Mouse (Mus musculus) small intestine, adult 10 weeks (tissue): ENCODE results near the gene Fam161b. TPM values are rescaled to one million over a fixed set of nuclear protein-coding genes. Genes with fewer than 3 reads are reported as not detected.

Experiments used
- polyA plus RNA-seq: library from polyadenylated mRNA; stranded (reverse); fragments of 350-450 nt; fragmentation: Illumina TruSeq; extraction: RNeasy Lipid Tissue Mini Kit (QIAGEN cat#74804); gene quantifications from one replicate; pipeline ENCODE4 v1.2.3, GENCODE M21; 2014; ENCODE audit warnings: low replicate concordance

Gene Fam161b
- 5.0 TPM for polyA plus RNA-seq

GRCm38 (mm10) chr12:84361555-84362489, at the start of gene Fam161b, which contains the start of gene Coq6:
TSS of gene Fam161b (minus strand) at chr12:84361833.
TSS of gene Coq6 (plus strand) at chr12:84361657.

GRCm38 (mm10) chr12:84408819-84409507, 47.3 kb upstream of the Fam161b start, which contains the start of the genes Entpd5 and Bbof1:
TSS of gene Entpd5 (minus strand) at chr12:84409029.
TSS of gene Bbof1 (plus strand) at chr12:84409071.

GRCm38 (mm10) chr12:84316721-84317621, 44.7 kb downstream of the Fam161b start, which contains the start of gene Zfp410:
TSS of gene Zfp410 (plus strand) at chr12:84316852.

Other genes with a start within 250 kb of the Fam161b start
- 6.5 TPM for gene Dnal1, start 247.5 kb downstream of the Fam161b start, polyA plus RNA-seq
- not detected for gene Pnma1, start 213.3 kb downstream of the Fam161b start, polyA plus RNA-seq
- gene Elmsan1, start 143.0 kb downstream of the Fam161b start, polyA plus RNA-seq: 9.1 TPM
- 119 TPM for gene Ptgr2, start 76.6 kb downstream of the Fam161b start, polyA plus RNA-seq
- 68.5 TPM for gene Zfp410, start 45.0 kb downstream of the Fam161b start, polyA plus RNA-seq
- gene Coq6, start 176 bp downstream of the Fam161b start, polyA plus RNA-seq: 0.85 TPM
- gene Entpd5, start 47.2 kb upstream of the Fam161b start, polyA plus RNA-seq: 222 TPM
- gene Bbof1, start 47.2 kb upstream of the Fam161b start, polyA plus RNA-seq: 2.3 TPM
- gene Rnf113a2, start 55.4 kb upstream of the Fam161b start, polyA plus RNA-seq: 5.7 TPM
- gene Aldh6a1, start 89.2 kb upstream of the Fam161b start, polyA plus RNA-seq: 77.5 TPM
- 13.1 TPM for gene Lin52, start 89.6 kb upstream of the Fam161b start, polyA plus RNA-seq
- not detected for gene Vsx2, start 207.9 kb upstream of the Fam161b start, polyA plus RNA-seq